Mouse (Mus musculus) cortical plate, adult 2 months (tissue): ENCODE results near the gene Sel1l. TPM values are rescaled to one million over a fixed set of nuclear protein-coding genes. Genes with fewer than 3 reads are reported as not detected.

Experiments used
- H3K27ac ChIP-seq: fragments of 200-500 bp; 2 replicates; pipeline ENCODE4 v1.5.1; 2012; ENCODE audit warnings: low read length, control low read depth, inconsistent platforms; ENCODE audit not compliant: insufficient read depth
- H3K4me1 ChIP-seq: fragments of 200-500 bp; 2 replicates; pipeline ENCODE4 v1.6.1; 2011; ENCODE audit warnings: low read length; ENCODE audit not compliant: control insufficient read depth, insufficient read depth
- H3K4me3 ChIP-seq: fragments of 200-500 bp; 2 replicates; pipeline ENCODE4 v1.5.1; 2011; ENCODE audit warnings: mild to moderate bottlenecking, low read length, control low read depth; ENCODE audit not compliant: insufficient read depth
- CTCF ChIP-seq: fragments of 200-500 bp; IDR thresholded peaks from 2 replicates; pipeline ENCODE4 v1.5.1; 2011; ENCODE audit warnings: mild to moderate bottlenecking, control low read depth, low read length; ENCODE audit not compliant: insufficient read depth; ENCODE audit errors: extremely low read depth
- POLR2A ChIP-seq: fragments of 200-500 bp; IDR thresholded peaks from 2 replicates; pipeline ENCODE4 v1.6.1; 2011; ENCODE audit warnings: mild to moderate bottlenecking, low read length, control low read depth; ENCODE audit not compliant: insufficient read depth; ENCODE audit errors: extremely low read depth
- polyA plus RNA-seq: library from polyadenylated mRNA; depleted of rRNA; stranded (reverse); fragments of >200 nt; gene quantifications from 2 replicates; pipeline ENCODE4 v1.2.3, GENCODE M21; 2012

The Sel1l gene
- polyA plus RNA-seq, 1 experiment = 107 TPM

- Histone ChIP-seq H3K4me1 (no peaks in the 10 kb centered on the region), H3K27ac (no peak overlapping the region), H3K4me3 (no peak overlapping the region)
- no peak for TF ChIP-seq POLR2A
- no peak for TF ChIP-seq CTCF
Observed at GRCm38 (mm10) chr12:91786355-91786754, 62.6 kb downstream of the Sel1l start.

- H3K27ac ChIP-seq = no peak overlapping the region
- H3K4me3 ChIP-seq = no peak overlapping the region
- no peaks in the 10 kb centered on the region for H3K4me1 ChIP-seq
- TF ChIP-seq CTCF (no peak), POLR2A (no peak)
Observed at GRCm38 (mm10) chr12:91781432-91781831, 67.5 kb downstream of the Sel1l start.

- Histone ChIP-seq H3K27ac (no peak overlapping the region), H3K4me1 (no peaks in the 10 kb centered on the region), H3K4me3 (no peak overlapping the region)
- TF ChIP-seq CTCF (no peak), POLR2A (no peak)
Observed at GRCm38 (mm10) chr12:91780531-91780930, 68.4 kb downstream of the Sel1l start.

GRCm38 (mm10) chr12:91779004-91779365 lies 70.0 kb downstream of the Sel1l start:
- no peaks in the 10 kb centered on the region for H3K4me1 ChIP-seq
- no peak overlapping the region for H3K27ac ChIP-seq
- TF ChIP-seq POLR2A (no peak), CTCF (no peak)
- H3K4me3 ChIP-seq = peak overlapping the region; percentile 41

GRCm38 (mm10) chr12:91778211-91779003 lies 70.5 kb downstream of the Sel1l start:
- TF ChIP-seq CTCF (no peak), POLR2A (no peak)
- H3K27ac ChIP-seq = peak overlapping the region; percentile 75
- H3K4me3 ChIP-seq = peak overlapping the region; percentile 41
- no peaks in the 10 kb centered on the region for H3K4me1 ChIP-seq

GRCm38 (mm10) chr12:91776342-91776741 lies 72.6 kb downstream of the Sel1l start:
- no peak for TF ChIP-seq POLR2A
- H3K4me3 ChIP-seq = no peak overlapping the region
- no peak overlapping the region for H3K27ac ChIP-seq
- H3K4me1 ChIP-seq = no peaks in the 10 kb centered on the region

- H3K27ac ChIP-seq = peak overlapping the region; percentile 70
- H3K4me3 ChIP-seq = no peak overlapping the region
- no peaks in the 10 kb centered on the region for H3K4me1 ChIP-seq
- TF ChIP-seq POLR2A (no peak), CTCF (no peak)
Observed at GRCm38 (mm10) chr12:91774811-91775284, 74.1 kb downstream of the Sel1l start.

GRCm38 (mm10) chr12:91768871-91769270 lies 80.1 kb downstream of the Sel1l start:
- no peak for TF ChIP-seq CTCF
- TF ChIP-seq POLR2A = no peak
- H3K4me1 ChIP-seq = peaks cover 4% of the 10 kb centered on the region
- H3K4me3 ChIP-seq = no peak overlapping the region
- no peak overlapping the region for H3K27ac ChIP-seq

GRCm38 (mm10) chr12:91768176-91768575 lies 80.8 kb downstream of the Sel1l start:
- TF ChIP-seq POLR2A (no peak), CTCF (no peak)
- Histone ChIP-seq H3K4me1 (peaks cover 4% of the 10 kb centered on the region), H3K4me3 (no peak overlapping the region), H3K27ac (no peak overlapping the region)
